Mouse (Mus musculus): Measurements from ENCODE around the gene Fam71a.

GRCm38 (mm10) chr1:191197916-191198315 is 33.3 kb upstream of the Fam71a start:
- TF ChIP-seq POLR2A (IDR thresholded peaks at IDR 0.05; ENCODE audit: control insufficient read depth, low read depth, low read length) (no peak), CTCF (IDR thresholded peaks at IDR 0.05; ENCODE audit: control insufficient read depth, insufficient read depth, insufficient replicate concordance, low read depth, low read length) (no peak)
